ENCODE assay signal across 21 mouse cellular contexts in genomic region chr10:117894114-117895035, GRCm38 (mm10). TPM values are rescaled to one million over a fixed set of nuclear protein-coding genes. Genes with fewer than 3 reads are reported as not detected.
A peak's percentile ranks its signal among the peaks of the same experiment; 100 is the strongest.
DNase-seq lines count a peak whose midpoint lies in the region; ATAC-seq lines count a peak whose summit lies in the region.
"Had no signal": no experiment of that assay in that cellular context is flagged by ENCODE, and none has a peak within 500 bp of the region (broad histone marks: within the 10 kb centered on the region; RNA-seq: fewer than 3 reads in every experiment).

No protein-coding gene starts in this region.

- WGBS in embryonic facial prominence, embryonic 10.5 days: 91% methylated on average over 17 of the region's 17 CpGs

- H3K27me3 ChIP-seq in embryonic facial prominence, embryonic 10.5 days (replicated peaks; ENCODE audit: low read depth, poor library complexity, severe bottlenecking): no peaks in the 10 kb centered on the region
- H3K27me3 ChIP-seq: embryonic facial prominence, embryonic 15.5 days; heart, embryonic 12.5 days; hindbrain, embryonic 12.5 days; intestine, embryonic 15.5 days had no signal

- H3K4me3 ChIP-seq in embryonic facial prominence, embryonic 10.5 days: no peak overlapping the region
- H3K4me3 ChIP-seq: embryonic facial prominence, embryonic 15.5 days; erythroblast, embryonic 14.5 days; forebrain, embryonic 10.5 days; heart, embryonic 12.5 days; hindbrain, embryonic 12.5 days; intestine, embryonic 15.5 days had no signal

- H3K9me3 ChIP-seq in embryonic facial prominence, embryonic 10.5 days: no peaks in the 10 kb centered on the region
- H3K9me3 ChIP-seq: embryonic facial prominence, embryonic 15.5 days; forebrain, embryonic 10.5 days; hindbrain, embryonic 12.5 days; intestine, embryonic 15.5 days had no signal

- no peaks in the 10 kb centered on the region for H3K36me3 ChIP-seq in embryonic facial prominence, embryonic 10.5 days (replicated peaks)
- H3K36me3 ChIP-seq: embryonic facial prominence, embryonic 15.5 days; forebrain, embryonic 10.5 days; heart, embryonic 12.5 days; hindbrain, embryonic 12.5 days; intestine, embryonic 15.5 days had no signal

- ATAC-seq in CD4-positive, CD25-positive, alpha-beta regulatory T cell, adult 4 months: peak; percentile 50
- peak; percentile 9; the same call in 1 of the 2 replicates for ATAC-seq in megakaryocyte, adult 5-6 weeks (ENCODE audit: poor library complexity, severe bottlenecking)
- ATAC-seq: forebrain, embryonic 14.5 days; hindbrain, embryonic 16.5 days; intestine, embryonic 15.5 days had no signal

- DNase-seq in CD4-positive helper T cell, adult 2 months (ENCODE audit: low read depth, low spot score): peak; percentile 68
- peak; percentile 42 for DNase-seq in ZHBTc4 (ENCODE audit: low read depth, low spot score)
- DNase-seq in kidney, adult 9 months: no peak
- DNase-seq in embryonic facial prominence, embryonic 10.5 days (ENCODE audit: low spot score): no peak
- no peak for DNase-seq in adrenal gland, adult (ENCODE audit: inconsistent age in 2 of 2, low spot score in 1 of 2)
- DNase-seq: adrenal gland, adult 8-10 months; adrenal gland, postnatal 36 days; cerebellum, adult 2 months; cerebellum, postnatal 10 days; gastrocnemius, postnatal 10 days; kidney, adult 18-20 months had no signal

- no peak overlapping the region for H3K27ac ChIP-seq in embryonic facial prominence, embryonic 10.5 days (replicated peaks)
- H3K27ac ChIP-seq: embryonic facial prominence, embryonic 15.5 days; forebrain, embryonic 10.5 days; hindbrain, embryonic 12.5 days; intestine, embryonic 15.5 days had no signal

- H3K4me1 ChIP-seq in embryonic facial prominence, embryonic 10.5 days: peaks cover 19% of the 10 kb centered on the region
- H3K4me1 ChIP-seq: hindbrain, embryonic 12.5 days had no signal

RNA-seq across cellular contexts. Expression of gene Rap1b, which starts 48.5 kb away (rescaled TPM):
- 10 to 100 TPM; 58.0 to 90.0 TPM for polyA plus RNA-seq in CD4-positive, CD25-positive, alpha-beta regulatory T cell, adult 4 months (2017; shearing (Covaris generic))
- total RNA-seq in megakaryocyte, adult 5-6 weeks (2015): 448 and 514 TPM in 2 replicates
- 174 and 218 TPM in 2 replicates for total RNA-seq in megakaryocyte, adult 5-6 weeks (2017)
- polyA plus RNA-seq in embryonic facial prominence, embryonic 10.5 days (2016; fragmentation: Nextera tagmentation; extraction: Ambion mirVana): 125 and 135 TPM in 2 replicates

Comparison
In these comparisons a context has a peak if more than half of its experiments do, and no peak if none do; other contexts are left out.
1. DNase-seq: peak in CD4-positive helper T cell, adult 2 months (single experiment) and ZHBTc4 (single experiment); none in kidney, adult 9 months (single experiment), embryonic facial prominence, embryonic 10.5 days (single experiment) and adrenal gland, adult (0 of 2).